Mouse (Mus musculus): ENCODE measurements around the gene 1700057G04Rik.

Gene 1700057G04Rik

DNA sequence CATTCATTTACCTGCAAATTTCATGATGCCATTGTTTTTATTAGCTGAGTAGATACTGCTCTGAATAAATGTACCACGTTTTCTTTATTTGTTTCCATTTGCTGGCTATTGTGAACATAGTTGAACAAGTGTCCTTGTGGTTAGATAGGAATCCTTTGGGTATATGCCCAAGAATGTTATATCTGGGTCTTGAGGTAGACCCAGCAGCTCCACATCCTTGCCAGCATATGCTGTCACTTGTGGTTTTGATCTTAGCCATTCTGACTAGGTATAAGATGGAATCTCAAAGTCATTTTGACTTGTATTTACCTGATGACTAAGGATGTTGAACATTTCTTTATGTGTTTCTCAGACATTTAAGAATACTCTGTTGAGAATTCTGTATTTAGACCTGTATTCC, 77.7 kb downstream of the 1700057G04Rik start:
- DNase-seq (ENCODE audit: low spot score in 2 of 2) = no peak

DNA sequence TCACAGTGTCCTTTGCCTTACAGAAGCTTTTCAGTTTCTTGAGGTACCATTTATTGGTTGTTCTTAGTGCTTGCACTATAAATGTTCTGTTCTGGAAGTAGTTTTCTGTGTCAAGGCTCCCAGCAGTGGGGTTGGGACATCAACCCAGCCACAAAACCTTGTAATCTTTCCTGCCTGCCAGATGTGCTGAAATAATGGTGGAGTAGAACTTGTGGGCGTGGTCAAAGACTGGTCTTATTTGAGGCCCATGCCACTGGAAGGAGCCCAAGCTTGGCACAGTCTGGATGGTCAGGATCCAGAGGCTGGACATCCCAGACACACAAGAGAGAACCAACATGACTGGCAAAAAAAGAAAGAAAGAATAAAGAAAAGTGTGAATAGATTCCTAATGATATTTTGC, 78.2 kb downstream of the 1700057G04Rik start:
- DNase-seq (ENCODE audit: low spot score in 2 of 2) = no peak

- DNase-seq (ENCODE audit: low spot score in 2 of 2) = no peak
Observed at GRCm38 (mm10) chr9:92402628-92403027, 93.5 kb downstream of the 1700057G04Rik start.

Data from spleen, postnatal 14 days (tissue).